Mouse (Mus musculus): ENCODE measurements around the gene Pex6.

GRCm38 (mm10) chr17:46662730-46663129 lies 48.5 kb upstream of the Pex6 start:
- TF ChIP-seq CTCF (IDR thresholded peaks at IDR 0.05; ENCODE audit: low read depth) (no peak), EP300 (IDR thresholded peaks at IDR 0.05; ENCODE audit: low read depth) (no peak)
